Mouse (Mus musculus): Measurements from ENCODE around the gene Eme2.

Eme2 gene

GRCm38 (mm10) chr17:24896241-24896992, 1.5 kb upstream of the Eme2 start, which contains the start of gene Nme3:
Gene Nme3 (plus strand): TSS chr17:24896500.
- peak; percentile 78 for DNase-seq

- DNase-seq, result no peak
Observed at GRCm38 (mm10) chr17:24895571-24896240, 819 bp upstream of the Eme2 start.

GRCm38 (mm10) chr17:24894061-24894994, 559 bp downstream of the Eme2 start:
- no peak for DNase-seq

- peak; percentile 52 for DNase-seq
Observed at GRCm38 (mm10) chr17:24893276-24893675, 1.6 kb downstream of the Eme2 start.

- DNase-seq, result peak; percentile 64
Observed at GRCm38 (mm10) chr17:24892785-24893184, 2.1 kb downstream of the Eme2 start.

- peak; percentile 87 for DNase-seq
Observed at GRCm38 (mm10) chr17:24891321-24891720, 3.6 kb downstream of the Eme2 start.

GRCm38 (mm10) chr17:24890151-24891092, 4.5 kb downstream of the Eme2 start:
- DNase-seq, result peak; percentile 62

GRCm38 (mm10) chr17:24888862-24889261, 6.0 kb downstream of the Eme2 start:
- DNase-seq, result peak; percentile 25

- peak; percentile 68 for DNase-seq
Observed at GRCm38 (mm10) chr17:24887291-24888080, 7.4 kb downstream of the Eme2 start.

GRCm38 (mm10) chr17:24886932-24887271, 8.0 kb downstream of the Eme2 start:
- no peak for DNase-seq

GRCm38 (mm10) chr17:24886134-24886931, 8.6 kb downstream of the Eme2 start, which contains the start of the genes Nubp2 and Spsb3:
Gene Nubp2 (minus strand): TSS chr17:24886349.
Gene Spsb3 (plus strand): TSS chr17:24886643.
- DNase-seq, result peak; percentile 99

GRCm38 (mm10) chr17:24885356-24886133, 9.3 kb downstream of the Eme2 start:
- DNase-seq, result peak; percentile 73

GRCm38 (mm10) chr17:24884391-24884790, 10.5 kb downstream of the Eme2 start:
- DNase-seq, result no peak

- no peak for DNase-seq
Observed at GRCm38 (mm10) chr17:24881738-24882440, 13.0 kb downstream of the Eme2 start.

- DNase-seq, result no peak
Observed at GRCm38 (mm10) chr17:24878531-24878930, 16.4 kb downstream of the Eme2 start.

- DNase-seq, result peak; percentile 18
Observed at GRCm38 (mm10) chr17:24878117-24878397, 16.8 kb downstream of the Eme2 start.

GRCm38 (mm10) chr17:24877336-24878116, 17.4 kb downstream of the Eme2 start:
- DNase-seq, result no peak

- DNase-seq, result no peak
Observed at GRCm38 (mm10) chr17:24874989-24875388, 19.9 kb downstream of the Eme2 start.

All from cerebellum, adult 11-12 months (tissue).